Mouse (Mus musculus) 3T3-L1 (cell line): ENCODE measurements around the gene Ciapin1.

Experiments used
- DNase-seq: peaks from one replicate; pipeline ENCODE4 v3.0.0-alpha.2; 2015; ENCODE audit warnings: low read depth, low spot score

Ciapin1 gene

GRCm38 (mm10) chr8:94810153-94810552 lies 28.0 kb downstream of the Ciapin1 start, which contains the start of gene Ccl17:
Ccl17 (plus strand) TSS chr8:94810453.
- DNase-seq: no peak

- no peak for DNase-seq
Observed at GRCm38 (mm10) chr8:94808372-94808771, 29.8 kb downstream of the Ciapin1 start.

GRCm38 (mm10) chr8:94807506-94807905 lies 30.7 kb downstream of the Ciapin1 start:
- peak; percentile 56 for DNase-seq

GRCm38 (mm10) chr8:94805811-94806210 lies 32.3 kb downstream of the Ciapin1 start:
- DNase-seq: no peak

GRCm38 (mm10) chr8:94804546-94805340 lies 33.4 kb downstream of the Ciapin1 start:
- no peak for DNase-seq

GRCm38 (mm10) chr8:94803551-94803950 lies 34.6 kb downstream of the Ciapin1 start:
- DNase-seq: peak; percentile 80

GRCm38 (mm10) chr8:94802375-94802774 lies 35.8 kb downstream of the Ciapin1 start:
- no peak for DNase-seq

- DNase-seq: no peak
Observed at GRCm38 (mm10) chr8:94801293-94802095, 36.7 kb downstream of the Ciapin1 start.

GRCm38 (mm10) chr8:94800278-94800968 lies 37.7 kb downstream of the Ciapin1 start:
- no peak for DNase-seq

- no peak for DNase-seq
Observed at GRCm38 (mm10) chr8:94794782-94795181, 43.4 kb downstream of the Ciapin1 start.

GRCm38 (mm10) chr8:94794368-94794767 lies 43.8 kb downstream of the Ciapin1 start:
- DNase-seq: no peak

- peak; percentile 86 for DNase-seq
Observed at GRCm38 (mm10) chr8:94789256-94789955, 48.8 kb downstream of the Ciapin1 start.

GRCm38 (mm10) chr8:94787524-94788501 lies 50.3 kb downstream of the Ciapin1 start:
- DNase-seq: peak; percentile 97

GRCm38 (mm10) chr8:94785995-94786595 lies 52.1 kb downstream of the Ciapin1 start:
- DNase-seq: no peak

GRCm38 (mm10) chr8:94785247-94785985 lies 52.7 kb downstream of the Ciapin1 start:
- peak; percentile 81 for DNase-seq

- no peak for DNase-seq
Observed at GRCm38 (mm10) chr8:94783890-94784289, 54.3 kb downstream of the Ciapin1 start.

- peak; percentile 52 for DNase-seq
Observed at GRCm38 (mm10) chr8:94781838-94782235, 56.3 kb downstream of the Ciapin1 start.

- no peak for DNase-seq
Observed at GRCm38 (mm10) chr8:94781155-94781837, 56.9 kb downstream of the Ciapin1 start.
